Mouse (Mus musculus) ovary, postnatal 36 days (tissue): ENCODE measurements around the gene Npr2.

Experiments used
- DNase-seq: peaks from one replicate; pipeline ENCODE4 v3.0.0; 2022; ENCODE audit warnings: low spot score, mixed read lengths

The Npr2 gene

DNA sequence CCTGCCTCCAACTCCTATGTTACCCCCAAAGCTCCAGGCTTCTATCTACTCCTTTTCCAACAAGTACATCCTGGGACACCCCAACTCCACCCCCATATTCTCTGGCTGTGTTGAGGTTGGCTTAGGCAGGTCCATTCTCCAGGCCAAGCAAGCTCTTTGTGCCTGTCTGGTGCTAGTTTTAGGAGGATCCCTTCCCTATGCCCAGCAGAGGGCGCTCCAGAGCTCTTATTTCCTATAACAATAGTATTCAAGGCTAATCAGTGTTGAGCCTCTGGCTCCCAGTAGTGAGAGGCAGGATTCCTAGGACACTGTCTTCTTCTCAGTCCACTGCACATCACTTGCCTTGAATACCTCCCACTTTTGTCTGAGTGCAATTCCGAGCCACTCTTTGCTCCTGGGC, 40.3 kb downstream of the Npr2 start:
- peak; percentile 86 for DNase-seq

DNA sequence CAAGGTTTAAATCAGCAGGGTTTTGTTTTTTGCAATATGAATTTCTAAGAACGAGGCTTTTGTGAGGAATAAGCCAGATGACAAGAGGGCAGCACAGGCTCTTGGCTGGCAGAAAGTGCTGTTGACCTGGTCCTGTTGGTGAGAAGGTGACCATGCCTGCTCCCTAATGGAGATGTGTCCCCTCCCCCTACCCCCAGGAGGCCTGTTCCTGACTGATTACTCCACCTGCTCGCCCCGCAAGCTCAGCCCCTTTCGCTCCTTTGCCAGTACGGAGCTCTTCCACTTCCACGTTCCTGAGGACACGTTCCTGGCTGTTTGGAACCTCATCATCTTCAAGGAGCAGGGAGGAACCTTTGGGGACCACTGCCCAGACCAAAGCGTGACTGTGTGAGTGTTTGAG, 42.0 kb downstream of the Npr2 start:
- no peak for DNase-seq

DNA sequence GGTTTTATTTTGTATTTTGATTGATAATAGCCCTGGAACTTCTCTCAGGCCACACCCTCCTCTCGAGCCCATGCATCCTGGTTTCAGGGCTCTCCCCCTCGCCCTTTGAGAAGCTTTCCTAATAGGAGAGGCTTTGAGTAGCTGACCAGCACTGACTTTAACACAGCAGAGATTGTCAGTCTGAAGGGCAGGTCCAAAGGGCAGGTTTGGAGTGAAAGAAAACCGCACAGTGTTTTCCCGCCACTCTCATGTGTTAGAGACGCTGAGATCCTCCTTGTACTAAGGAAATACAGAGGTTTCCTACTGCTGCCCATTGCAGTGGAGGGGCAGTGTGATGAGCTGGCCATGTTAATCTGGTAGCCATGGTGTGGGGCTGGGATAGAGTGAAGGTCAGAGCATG, 43.2 kb downstream of the Npr2 start:
- no peak for DNase-seq

DNA sequence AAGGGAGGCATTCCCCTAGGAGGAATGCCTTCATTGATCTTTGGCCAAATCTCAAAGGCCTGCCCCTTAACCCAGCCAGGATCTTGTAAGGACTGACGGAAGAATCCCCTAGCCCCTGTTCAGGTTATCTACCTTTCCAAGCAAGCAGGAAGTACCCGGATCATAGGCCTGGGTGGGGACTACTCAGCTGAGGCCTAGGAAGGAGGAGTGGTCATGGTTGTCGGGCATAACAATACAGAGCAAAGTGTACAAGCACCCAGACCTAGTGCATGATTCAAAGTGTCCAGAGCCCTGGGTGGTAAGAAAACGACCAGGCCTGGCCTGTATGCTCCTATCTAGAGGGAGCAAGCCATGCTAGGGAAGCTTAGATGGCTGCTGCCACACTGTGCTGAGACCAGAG, 43.9 kb downstream of the Npr2 start:
- DNase-seq = no peak

DNA sequence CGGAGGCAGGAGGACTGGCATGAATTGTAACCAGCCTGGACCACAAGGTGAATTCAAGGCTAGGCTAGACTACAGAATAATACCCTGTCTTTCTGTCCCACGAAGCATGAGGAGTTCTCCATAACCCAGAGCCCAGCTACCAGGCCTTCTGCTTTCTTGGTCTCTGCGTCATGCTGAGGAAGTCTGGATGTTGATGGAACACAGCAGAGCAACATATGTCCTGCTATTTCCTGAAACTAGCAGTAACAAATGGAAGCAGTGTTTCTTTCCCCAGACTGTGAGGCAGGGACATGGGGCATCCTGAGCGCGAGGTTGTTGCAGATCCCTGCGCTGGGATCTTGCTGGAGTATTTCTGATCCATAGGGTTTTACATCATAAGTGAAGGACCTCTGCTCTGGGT, 46.8 kb downstream of the Npr2 start:
- no peak for DNase-seq

DNA sequence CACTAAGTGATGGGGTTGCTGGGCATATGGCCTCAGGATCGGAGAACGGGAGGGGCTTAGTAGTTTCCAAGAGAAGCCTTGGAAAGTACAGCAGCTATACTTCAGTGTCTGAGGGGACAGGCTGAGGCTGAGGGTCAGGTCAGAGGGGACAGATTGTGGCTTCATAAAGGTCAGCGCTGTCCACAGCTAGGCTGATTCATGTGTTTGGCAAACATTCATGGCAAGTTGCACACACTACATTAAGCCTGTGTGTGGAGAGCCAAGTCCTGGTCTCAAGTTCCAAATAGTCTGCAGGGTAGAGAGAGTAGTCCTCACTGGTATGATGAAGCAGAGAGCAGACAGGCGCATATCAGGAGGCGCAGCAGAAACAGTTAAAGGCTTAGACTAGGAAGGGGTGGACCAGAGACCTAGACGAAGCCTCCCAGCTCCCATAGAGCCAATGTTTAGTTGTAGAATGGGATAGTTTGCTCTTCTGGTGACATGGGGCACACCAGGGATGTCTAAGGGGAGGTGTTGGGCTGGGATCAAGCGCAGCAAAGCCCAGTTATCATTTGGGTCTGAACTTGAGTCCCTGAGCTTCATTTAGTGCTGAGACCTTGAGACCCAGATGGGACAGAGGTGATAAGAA, 47.8 kb downstream of the Npr2 start:
- DNase-seq = no peak

DNA sequence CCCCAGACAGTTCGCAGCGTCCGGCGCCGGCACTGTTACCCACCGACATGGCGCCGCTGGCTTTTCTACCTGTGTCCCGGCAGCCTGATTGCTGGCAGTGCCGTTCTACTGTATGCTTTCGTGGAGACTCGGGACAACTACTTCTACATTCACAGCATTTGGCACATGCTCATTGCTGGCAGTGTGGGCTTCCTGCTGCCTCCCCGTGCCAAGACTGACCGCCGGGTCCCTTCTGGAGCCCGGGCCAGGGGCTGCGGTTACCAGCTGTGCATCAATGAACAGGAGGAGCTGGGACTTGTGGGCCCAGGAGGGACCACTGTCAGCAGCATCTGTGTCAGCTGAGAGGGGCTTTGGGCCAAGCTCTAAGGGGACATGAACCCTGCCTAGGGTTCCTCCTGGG, 58.3 kb downstream of the Npr2 start:
- DNase-seq = no peak

DNA sequence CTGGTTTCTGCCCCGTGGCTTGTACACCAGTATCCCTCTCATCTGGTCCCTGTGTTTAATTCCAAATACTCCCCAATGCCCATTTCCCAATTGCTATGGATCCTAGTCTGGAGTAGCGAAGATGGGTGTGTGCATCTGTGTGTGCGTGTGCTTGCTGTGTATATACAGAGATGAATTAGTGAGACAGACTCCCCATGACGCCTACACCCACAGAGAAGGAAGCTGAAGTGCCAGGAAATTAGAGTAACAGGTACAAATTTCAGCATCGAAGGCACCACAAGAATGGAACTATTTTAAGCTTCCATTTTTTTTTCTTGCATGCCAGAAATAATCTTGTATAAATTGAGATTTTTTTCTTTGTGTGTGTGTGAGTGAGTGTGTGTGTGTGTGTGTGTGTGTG, 59.3 kb downstream of the Npr2 start:
- no peak for DNase-seq

DNA sequence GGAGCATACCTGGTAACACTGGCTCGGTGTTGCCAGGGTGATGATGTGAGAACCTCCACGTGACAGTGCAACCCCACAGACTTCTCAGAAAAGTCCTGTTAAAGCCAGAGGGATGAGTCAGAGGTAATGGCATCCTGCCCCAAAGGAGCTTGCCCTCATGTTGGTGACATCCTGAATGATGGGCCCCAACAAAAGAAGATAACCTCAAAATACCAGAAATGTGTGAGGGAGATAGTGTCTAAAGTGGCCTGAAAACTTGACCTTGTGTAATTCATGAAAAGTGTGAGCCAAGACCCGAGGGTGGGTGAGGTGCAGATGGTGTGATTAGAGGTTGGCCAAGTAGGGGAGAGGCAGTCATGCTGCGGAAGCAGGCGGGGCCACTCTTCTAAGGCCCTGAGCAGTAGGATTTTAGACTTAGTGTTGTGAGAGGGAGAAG, 62.1 kb downstream of the Npr2 start:
- no peak for DNase-seq

DNA sequence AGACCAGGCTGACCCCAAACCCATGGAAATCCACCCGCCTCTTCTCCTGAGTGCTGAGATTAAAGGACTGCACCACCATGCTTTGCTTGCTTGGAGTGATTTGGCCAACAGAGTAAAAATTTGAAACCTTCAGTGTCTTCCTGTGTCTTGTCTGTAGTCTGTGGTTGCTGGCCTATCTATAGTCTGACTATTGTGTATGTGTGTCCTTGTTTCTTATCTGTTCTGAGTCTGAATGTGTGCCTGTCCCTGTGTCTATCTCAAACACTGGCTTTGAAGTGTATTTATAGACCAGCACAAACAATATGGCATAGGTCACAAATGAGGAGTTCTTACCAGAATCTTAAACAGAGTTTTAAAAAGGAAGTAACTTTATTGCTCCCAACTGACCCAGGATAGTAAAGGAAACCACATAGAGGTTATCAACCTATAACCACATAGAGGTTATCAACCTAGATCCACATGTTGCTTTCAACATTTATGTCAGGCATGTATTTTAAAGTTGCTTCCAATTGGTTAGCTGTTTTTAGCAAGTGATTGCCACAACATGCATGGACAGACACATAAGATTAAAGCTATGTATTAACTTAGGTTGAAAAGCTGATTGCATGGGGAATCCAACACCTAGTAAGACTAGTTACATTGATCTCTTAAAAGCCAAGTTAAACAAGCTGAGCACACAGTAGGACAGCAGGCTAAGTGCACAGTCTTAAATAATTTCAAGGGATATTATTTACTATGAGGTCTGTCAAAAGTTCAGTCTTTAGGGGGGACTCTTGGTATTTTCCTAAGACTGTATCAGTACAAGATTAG, 62.9 kb downstream of the Npr2 start:
- DNase-seq = no peak

DNA sequence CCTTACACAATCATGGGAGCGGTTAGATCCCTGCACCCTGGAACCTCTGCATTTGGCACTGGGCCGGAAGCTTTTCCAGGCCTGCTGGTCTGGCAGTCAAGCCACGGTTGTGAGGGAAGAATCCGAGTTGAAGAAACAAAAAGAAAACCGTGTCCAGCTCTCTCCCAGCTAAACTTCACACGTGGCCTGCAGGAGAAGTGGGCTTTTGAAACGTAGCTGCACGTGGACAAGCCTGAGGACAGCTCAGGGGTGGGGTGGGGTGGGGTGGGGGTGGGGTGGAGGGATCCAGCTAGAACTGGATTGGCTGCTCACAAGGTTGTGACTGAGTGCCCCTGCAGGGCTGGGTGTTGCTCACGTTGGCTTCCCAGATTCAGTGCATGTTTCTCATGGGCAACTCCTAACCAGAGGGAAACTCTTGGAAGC, 63.5 kb downstream of the Npr2 start:
- DNase-seq = peak; percentile 52

DNA sequence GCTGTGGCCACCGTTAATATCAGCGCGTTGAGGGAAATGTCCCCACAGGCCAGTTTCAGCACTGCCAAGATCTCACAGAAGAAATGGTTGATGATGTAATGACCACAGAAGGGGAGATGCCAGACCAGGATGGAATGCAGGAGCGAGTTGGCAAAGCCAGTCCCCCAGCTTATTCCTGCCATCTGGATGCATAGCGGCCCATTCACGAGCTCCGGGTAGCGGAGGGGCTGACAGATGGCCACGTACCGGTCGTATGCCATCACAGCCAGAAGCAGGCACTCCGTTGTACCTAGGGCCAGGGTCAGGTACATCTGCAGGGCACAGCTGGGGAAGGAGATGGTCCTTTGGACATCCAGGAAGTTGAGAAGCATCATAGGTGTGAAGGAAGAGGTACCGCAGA, 64.8 kb downstream of the Npr2 start:
- DNase-seq = no peak

DNA sequence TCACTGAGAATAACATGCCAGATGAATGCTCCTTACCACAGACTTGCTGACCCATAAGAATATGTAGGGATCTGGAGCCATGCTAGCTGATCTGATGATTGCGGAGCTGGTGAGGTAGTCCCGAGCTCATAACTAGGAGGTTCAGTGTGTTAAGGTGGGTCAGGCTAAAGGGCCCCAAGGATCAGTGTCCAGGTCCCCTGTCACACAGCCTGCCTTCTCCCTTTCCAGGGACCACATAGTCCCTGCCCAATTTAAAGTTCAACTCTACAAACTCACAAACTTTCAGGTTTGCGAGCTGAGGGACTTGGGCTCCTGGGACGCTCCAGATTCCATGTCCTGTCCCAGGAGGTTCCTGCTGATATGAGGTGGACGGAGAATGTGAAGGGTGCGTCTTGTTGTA, 69.0 kb downstream of the Npr2 start, which contains the start of gene Olfr70:
Olfr70 (minus strand) TSS at position 101 of the 400 bp plus-strand sequence.
- DNase-seq = no peak
